Mouse (Mus musculus) CH12F3 (cell line): ENCODE measurements around the gene Mapk14.
"Not testable (repeated sequence)": the region's sequence is repeated elsewhere in the genome, so short reads cannot be mapped to it uniquely, and the experiment has no call there.

Source experiments
- in situ Hi-C: fragments of 300-500 bp; cut with MboI; formaldehyde crosslinking; loops from 2 replicates; pipeline ENCODE4 v1.14.3; 2020; ENCODE audit warnings: low sequenced_read_pairs

The Mapk14 gene

DNA sequence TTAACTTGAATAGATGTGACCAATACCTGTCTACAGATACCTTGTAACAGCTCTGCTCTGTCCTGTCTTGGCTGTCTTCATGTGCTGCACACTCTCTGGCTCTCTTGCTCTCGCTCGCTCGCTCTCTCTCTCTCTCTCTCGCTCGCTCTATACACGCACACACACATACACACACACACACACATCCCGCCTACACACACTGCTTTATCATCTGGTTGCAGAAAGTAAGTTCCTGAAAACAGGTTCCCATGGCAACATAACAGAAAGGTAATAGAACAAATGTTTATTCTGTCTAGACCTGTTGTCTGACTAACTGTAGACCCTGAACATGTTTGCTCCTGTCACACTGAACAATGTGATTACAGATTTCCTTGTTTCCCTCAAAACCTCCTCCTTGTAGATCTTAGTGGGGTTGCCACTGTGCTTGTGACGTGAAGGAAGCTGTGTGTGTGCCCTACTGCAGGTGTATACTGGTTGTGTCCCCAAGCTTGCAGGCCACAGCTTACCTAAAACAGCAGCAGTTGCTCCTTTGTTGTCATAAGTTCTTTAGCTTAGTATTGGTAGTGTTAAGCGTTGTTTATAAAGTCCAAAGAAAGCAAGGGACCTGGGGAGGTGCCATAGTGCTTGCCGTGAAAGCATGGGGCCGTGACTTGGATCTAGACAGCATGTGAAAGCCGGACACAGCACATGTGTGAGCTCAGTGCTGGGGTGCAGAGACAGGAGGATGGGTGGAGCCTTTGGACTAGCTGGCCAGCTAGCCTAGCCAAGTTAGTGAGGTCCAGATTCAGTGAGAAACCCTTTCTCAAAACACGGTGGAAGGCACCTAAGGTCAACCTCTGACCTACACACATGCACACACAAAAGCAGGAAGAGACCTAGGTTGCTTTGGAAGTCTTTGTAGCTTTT is 6.4 kb downstream of the Mapk14 start:
- in situ Hi-C loops = no loop called here

DNA sequence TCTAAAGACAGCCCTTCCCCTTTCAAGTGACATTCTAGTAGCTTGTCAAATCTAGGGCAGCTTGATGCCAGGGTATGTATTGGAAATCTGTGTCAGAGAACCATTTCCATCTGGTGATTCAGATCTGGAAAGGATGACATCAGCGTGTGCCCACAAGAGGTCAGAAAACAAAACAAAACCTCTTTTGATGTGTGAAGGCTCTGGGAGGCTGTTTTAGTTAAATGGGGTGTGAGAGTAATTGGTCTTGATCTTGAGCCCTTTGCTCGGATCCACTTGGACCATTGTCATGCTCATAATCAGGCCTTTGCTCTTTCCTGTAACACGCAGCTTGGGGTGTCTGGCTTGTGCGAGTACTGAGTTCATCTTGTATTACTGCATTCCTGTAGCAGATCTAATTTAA is 7.1 kb downstream of the Mapk14 start:
- in situ Hi-C loops = no loop called here

DNA sequence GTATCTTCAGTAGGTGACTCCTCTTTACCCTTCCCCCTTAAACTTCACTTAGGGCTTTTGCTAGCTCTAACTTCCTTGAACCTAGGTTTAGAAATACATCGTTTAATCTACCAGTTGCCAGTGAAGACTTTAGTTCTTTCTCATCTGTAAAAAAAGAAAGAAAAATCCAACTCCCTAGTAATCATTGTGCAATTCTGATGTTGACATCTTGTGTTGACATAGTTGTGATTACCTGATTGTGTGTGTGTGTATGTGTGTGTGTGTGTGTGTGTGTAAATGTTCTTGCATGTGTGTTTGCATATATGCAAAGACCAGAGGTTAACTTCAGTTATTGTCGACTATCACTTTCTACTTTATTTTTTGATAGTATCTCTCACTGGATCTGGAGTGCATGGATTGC is 7.5 kb downstream of the Mapk14 start:
- in situ Hi-C loops = no loop called here

DNA sequence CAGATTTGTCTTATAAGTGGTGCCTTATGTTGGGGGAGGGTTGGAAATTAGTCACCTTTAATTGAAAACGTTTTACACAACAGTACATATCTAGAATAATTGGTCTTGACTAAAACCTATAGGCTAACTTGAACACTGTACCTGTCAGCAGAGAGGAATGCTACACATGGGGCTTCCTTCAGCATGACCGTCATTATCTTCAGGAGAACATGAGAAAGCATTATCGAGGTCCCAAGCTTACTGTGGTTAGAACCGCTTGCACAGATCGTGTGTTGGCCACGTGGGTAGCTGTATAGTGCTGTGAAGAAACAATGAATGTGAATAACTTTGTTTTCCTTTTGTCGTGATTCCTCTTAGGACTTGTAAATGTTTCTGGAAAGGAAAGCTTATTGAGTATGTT is 8.7 kb downstream of the Mapk14 start:
- in situ Hi-C loops = no loop called here

DNA sequence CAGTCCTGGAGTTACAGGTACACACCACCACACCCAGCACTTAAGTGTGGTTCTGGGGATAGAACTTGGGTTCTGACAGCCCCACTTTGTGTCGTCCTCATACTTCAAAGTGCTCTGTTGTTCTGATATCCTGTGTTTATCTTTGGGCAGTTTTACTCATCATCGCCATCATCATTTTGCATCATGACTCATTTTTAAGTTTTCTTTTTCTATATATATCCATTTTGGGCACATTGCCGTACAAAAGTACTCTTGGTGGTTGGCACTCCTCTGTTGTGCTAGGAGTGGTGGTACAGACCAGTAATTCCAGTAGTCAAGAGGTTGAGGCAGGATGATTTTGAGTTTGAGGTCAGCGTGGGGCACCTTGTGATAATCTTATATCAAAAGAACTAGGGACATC is 10.0 kb downstream of the Mapk14 start:
- in situ Hi-C loops = no loop called here

DNA sequence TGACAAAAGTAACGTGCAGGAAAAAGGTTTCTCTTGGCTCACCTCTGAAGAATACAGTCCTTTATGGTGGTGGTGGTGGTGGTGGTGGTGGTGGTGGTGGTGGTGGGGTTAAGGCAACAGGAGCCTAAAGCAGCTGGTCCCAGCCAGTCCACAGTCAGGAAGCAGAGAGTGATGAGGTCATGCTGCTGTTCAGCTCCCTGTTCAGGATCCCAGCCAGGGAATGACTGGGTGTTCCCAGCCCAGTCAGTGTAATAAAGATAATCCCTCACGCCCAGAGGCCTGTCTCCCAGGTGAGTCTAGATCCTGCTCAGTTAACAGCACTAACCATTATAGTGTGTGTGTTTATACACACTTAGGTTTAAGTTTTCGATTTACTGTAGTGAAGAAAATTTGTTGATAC is 10.6 kb downstream of the Mapk14 start:
- in situ Hi-C loops = no loop called here

DNA sequence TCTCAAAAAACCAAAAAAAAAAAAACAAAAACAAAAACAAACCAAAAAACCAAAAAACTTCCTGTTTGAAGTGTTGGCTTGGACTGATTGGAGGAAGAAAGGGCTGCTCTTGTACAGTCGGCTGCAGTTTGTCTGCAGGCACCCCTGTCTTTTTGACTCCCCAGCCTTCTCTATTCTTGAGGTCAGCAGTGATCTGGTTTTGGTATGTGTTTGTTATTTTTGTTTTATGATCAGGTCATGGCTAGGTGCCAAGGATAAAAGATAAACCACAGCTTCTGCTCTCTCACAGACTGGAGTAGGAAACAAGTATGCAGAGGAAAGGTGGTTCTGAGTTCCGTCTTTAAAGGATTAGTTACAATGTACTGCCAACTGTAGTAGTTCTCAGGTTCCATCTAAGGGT is 11.5 kb downstream of the Mapk14 start:
- in situ Hi-C loops = no loop called here

DNA sequence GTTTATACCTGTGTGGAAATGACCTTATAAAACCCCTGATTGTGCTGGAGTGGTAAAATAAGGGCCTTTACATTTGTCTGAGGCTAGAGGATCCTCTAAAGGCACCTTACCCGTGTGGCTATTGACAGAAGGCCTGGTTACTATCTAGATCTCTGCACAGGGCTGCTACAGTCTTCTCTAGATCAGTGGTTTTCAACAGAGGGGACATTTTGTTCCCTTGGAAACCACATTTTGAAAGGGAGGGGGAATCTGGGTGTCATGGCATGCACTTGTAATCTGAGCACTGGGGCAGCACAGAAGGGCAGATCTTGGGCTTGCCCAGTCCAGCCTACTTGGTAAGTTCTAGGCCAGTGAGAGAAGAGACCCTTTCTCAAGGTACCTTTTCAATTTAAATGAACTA is 15.6 kb downstream of the Mapk14 start:
- in situ Hi-C loops = no loop called here

DNA sequence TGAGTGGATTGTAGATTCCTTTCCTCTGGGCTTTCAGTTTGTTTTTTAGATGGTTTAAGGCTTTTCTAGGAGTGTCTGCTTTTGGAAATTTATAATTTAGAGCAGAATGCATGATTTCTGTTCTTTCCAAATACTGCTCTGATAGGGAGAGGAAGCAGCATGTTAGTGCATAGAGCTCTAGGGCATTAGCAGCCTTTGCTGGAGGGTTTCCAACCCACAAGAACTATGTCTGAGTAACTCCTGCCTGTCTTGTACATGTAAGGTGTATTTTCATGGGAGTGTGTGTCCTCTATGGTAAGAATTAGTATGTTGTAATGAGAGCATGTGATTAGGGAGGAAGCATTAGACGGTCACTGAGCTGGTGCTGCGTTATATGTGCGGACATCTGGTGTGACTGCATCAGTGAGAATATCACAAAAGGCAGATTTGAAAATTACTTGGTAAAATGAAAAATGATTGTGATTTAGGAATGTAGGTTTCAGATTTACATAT is 16.1 kb downstream of the Mapk14 start:
- in situ Hi-C loops = no loop called here

DNA sequence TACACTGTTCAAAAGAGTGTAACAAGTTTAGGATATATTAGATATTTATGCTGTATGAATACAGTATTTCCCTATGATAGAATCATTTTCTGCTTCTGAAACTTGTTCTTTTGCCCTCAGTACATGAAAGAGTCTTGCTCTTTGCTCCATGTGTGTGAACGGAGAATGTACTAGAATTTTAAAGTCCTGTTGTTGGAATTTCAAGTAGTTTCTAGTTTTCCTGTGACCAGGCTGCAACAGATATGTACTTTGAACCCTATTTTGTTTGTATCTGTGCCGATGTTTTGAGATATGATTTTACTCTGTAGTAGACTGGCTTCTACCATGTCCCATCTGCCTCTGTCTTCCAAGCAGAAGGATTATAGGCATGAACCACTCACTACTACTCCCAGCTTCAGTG is 16.7 kb downstream of the Mapk14 start:
- in situ Hi-C loops = no loop called here

DNA sequence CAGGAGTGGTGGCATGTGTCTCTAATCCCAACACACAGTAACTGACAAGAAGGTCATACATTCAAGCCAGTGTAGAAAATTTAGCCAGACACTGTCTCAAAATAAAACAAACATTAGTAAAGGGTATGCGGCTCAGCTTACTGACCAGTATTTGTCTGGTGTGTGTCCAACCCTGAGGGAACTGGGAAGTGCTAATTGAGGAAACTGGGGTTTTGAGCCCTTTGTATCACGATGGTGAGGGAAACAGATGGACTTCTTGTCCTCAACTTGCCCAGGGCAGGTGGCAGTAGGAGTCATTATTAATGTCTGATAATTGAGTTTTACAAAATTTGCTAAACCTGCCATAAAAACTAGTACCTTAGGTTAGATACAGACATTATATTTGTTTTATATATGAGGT is 17.9 kb downstream of the Mapk14 start:
- in situ Hi-C loops = no loop called here

DNA sequence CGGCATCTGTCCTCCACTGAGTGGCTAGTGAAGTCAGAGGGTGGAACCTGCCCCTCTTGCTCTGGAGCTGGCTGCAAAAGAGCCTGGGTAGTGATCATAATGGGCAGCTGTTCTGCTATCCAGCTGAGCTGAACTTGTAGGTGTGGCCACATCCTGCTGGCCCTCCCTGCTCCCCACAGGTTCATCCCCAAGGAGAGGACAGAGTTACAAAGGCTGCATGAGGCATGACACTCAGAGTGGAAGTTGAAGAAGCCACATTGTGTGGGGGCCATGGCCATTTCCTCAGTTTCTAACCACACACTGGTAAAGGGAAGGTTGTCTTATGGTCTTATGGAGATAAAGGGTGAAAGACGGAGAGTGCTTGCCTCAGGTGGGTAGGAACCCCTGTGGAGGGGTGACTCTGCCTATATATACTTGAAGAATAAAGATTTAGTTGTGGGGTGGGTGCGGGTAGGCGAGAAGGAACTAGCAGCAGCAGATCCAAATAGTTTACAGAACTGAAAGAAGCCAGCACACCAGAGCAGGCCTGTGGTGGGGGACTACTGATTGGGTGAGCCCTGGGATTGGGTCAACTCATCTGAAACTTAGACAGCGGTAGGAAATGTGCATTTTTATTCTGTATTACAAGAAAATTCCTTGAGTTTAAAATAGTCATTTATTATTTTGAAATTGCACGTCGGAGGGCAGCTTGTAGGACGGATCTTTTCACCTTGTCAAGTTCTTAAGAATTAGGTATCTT is 18.6 kb downstream of the Mapk14 start:
- in situ Hi-C loops = no loop called here

DNA sequence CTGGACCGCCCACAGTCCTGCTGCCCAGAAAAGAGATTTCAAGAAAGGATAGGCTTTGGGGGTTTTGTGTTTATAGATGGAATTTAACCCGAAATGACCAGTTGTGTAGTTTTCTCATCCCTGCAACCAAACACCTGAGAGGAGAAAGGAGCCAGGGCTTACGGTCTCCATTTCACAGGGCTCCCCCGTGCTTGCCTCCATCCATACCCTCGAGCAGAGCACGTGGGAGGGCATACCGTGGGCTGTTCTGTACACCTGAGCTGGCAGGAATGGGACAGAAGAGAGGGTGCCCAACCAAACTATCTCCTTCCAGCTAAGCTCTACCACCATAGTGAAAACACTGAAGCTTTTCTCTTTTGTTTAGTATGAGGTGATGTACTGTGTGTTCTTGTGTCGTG is 19.2 kb downstream of the Mapk14 start:
- in situ Hi-C loops = no loop called here

DNA sequence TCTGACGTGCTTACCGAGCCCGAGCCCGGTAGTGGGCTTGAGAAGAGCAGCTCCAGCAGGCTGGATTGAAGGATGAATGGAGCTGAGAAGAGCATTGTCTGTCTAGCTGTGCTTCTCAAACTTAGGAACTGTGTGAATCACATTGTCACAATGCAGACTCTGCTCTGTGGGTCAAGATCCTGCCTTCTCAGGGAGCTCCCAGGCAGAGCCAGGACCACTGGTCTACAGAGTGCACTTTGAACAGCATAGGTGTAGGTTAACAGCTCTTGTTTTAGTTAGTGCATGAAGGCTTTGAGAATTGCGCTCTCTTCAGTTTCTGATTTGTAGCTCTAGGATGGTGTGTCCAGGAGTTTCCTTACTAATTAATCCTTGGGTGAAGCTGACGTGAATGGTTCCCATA is 20.1 kb downstream of the Mapk14 start:
- in situ Hi-C loops = no loop called here

DNA sequence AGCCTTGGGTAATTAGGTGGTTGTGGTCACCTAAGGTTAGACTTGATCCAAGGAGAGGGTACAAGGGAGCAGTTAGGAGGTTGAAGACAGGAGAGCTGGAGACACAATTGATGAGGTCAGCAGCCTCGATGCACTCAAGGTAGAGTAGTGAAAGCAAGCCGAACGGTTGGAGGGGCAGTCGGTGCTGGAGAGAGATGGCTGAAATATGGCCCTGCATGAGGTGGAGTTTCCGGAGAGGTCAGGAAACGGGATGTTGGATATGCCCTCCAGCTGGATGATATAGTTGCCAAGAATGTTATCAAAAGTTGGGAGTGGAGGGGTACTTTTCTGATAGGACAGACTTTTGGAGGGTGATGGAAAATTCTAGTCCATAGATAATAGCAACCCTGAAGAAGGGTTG is 21.2 kb downstream of the Mapk14 start:
- in situ Hi-C loops = no loop called here

DNA sequence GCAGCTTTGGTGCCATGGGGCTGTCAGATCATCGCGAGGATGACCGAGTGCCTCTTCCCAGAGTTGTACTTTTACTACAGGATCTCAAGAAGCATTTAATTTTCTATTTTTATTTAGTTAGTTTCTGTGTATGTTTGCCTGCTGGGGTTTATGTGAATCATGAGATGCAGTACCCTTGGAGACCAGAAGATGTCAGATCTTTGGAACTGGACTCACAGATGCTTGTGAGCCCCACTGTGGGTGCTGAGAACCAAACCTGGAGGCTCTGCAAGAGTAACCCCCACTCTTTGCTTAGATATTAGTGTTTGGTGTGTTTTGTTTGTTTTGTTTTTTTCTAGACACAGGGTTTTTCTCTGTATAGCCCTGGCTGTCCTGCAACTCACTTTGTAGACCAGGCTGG is 22.9 kb downstream of the Mapk14 start:
- in situ Hi-C loops = no loop called here

DNA sequence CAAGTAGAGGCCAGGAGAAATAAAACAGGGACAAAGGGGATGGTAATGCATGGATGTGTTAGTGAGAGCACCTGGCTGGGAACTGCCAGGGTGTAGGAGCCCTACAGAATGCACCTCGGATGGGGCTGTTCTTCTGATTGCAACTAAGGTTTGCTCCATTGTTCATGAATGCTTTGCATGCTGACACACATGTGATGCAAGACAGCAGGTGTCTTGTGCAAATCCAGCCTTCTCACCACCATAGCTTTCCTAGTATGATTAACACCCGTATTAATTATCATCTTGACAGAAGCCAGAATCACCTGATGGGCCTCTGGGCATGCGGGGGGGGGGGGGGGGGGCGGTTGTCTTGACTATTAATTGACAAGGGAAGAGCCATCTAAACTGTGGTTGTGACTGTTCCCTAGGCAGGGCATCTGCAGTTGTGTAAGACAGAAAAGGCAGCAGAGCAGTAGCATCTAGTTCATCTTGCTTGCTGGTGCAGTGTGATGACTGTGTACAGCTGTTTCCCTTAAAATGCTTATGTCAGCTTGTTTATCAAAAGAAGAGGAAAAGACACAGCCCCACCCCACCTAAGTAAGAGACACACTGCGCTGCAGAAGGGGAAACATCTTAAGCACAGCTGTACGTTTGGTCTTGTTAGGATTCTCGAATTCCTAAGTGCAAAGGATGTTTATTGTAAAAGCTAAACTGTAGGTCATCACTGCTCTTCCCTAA is 24.9 kb downstream of the Mapk14 start:
- in situ Hi-C loops = no loop called here

DNA sequence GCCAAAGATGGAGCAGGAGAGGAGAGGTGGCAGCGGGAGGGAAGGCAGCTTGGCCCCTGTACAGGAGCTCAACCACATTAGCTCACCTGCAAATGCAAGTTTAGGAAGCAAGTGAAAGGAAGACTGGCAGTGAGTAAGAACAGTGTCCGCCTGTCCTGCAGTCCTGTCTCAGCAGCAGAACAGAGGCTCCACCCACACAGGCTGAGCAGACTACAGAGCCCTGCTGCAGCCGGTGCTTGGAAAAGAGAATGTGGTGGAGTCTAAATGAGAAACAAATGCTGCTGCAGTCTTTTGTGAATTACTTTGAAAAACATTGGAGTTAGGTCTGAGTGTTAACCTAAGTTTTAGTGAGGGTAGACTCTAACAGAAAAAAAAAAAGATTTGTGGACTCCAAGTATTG is 26.4 kb downstream of the Mapk14 start:
- in situ Hi-C loops = no loop called here

DNA sequence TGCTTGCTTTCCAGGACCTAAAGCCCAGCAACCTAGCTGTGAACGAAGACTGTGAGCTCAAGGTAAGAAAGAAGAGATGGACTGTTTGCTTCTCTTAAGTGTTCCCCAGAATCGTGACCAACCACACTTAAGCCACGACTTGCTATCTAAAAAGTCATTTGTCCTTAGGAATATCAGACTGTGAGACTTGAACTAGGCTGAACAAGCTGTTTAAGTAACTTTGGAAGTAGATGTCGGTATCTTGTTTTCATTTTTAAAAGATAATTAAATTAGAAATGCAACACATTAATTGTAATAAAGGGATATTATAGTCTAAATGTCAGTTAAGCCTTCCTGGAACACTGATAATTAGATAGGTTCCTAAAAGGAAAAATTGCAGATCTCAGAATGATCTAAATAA is 34.7 kb downstream of the Mapk14 start, which contains the start of gene AC170998.1:
TSS of gene AC170998.1 (plus strand) at position 301 of the 400 bp plus-strand sequence.
- in situ Hi-C loops = no loop called here

DNA sequence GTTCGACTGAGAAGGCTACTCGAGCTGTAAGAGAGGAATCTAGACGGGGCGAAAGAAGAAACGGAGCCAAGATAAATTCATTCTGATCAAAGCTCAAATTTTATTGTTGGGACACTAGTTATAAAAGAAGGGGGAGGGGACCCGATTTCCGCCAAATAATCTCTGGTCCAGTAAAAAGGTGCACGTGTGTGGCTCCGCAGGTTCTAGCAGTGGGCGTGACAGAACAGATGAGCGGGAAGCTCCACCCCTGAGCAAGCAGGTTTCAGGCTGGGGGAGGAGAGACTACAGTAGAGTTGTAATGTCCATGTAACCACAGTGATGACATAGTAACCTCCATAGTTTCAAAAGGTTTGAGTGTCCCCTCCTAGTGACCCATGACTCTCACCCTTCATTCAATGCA is 36.4 kb downstream of the Mapk14 start:
- in situ Hi-C loops = not testable (repeated sequence)

DNA sequence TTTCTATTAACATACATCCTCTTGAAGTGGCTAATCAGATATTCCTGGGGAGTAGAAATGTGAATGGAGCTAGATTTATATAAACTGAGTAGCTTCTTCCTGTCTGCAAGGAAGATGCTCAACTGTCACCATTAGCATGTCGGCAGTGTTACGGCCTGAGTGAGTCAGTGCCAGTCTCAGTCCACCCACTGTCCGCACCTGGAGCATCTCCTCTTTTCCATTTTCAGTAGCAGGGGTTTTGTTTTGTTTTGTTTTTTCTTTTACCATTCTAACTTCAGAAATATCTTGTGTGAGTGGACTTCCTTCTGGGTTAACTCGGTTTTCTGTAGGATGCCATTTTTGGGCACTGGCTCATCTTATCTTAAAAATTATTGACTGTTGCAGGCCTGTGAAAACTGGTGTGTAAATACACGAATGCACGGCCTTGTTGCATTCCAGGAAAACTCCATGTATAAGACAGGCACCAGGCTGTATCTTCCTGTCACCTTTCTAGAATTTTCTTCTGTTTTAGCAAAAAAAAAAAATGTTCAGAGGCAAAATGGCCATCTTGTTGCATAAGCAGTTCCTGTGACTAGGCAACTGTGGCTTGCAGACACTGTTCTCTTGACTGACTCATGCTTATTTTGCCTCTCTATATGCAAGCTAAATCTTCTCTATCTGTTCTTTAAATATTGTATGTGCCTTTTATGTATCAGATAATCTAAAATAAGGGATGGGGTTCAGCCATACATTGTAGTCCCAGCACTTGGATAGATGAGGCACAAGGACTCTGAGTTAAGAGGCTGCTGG is 44.4 kb downstream of the Mapk14 start:
- in situ Hi-C loops = no loop called here
